In genomic region chr8:70849333-70849990, GRCm38 (mm10) we compare ENCODE assay signal across 23 mouse cellular contexts. TPM values are rescaled to one million over a fixed set of nuclear protein-coding genes. Genes with fewer than 3 reads are reported as not detected.
A peak's percentile ranks its signal among the peaks of the same experiment; 100 is the strongest.
DNase-seq lines count a peak whose midpoint lies in the region; ATAC-seq lines count a peak whose summit lies in the region.
"Had no signal": no experiment of that assay in that cellular context is flagged by ENCODE, and none has a peak within 500 bp of the region (broad histone marks: within the 10 kb centered on the region; RNA-seq: fewer than 3 reads in every experiment).

No protein-coding gene starts in this region.

- 87% methylated on average over 3 of the region's 3 CpGs for WGBS in heart, embryonic 11.5 days (ENCODE audit: insufficient replicate concordance)

- H3K4me2 ChIP-seq in heart, embryonic 11.5 days: no peak overlapping the region
- H3K4me2 ChIP-seq: forebrain, embryonic 12.5 days had no signal

- DNase-seq in adrenal gland, postnatal 14 days: peak; percentile 59
- DNase-seq in adrenal gland, adult (ENCODE audit: inconsistent age in 2 of 2, low spot score in 1 of 2): no peak
- peak; percentile 69 to 81 for DNase-seq in heart, adult 9 months (ENCODE audit: low spot score in 2 of 2)
- peak; percentile 63 for DNase-seq in adipocyte (ENCODE audit: low spot score)
- peak; percentile 45 to 62 for DNase-seq in heart, postnatal 36 days
- DNase-seq in layer of hippocampus, postnatal 14 days (ENCODE audit: low spot score in 2 of 2): no peak
- DNase-seq in retina, embryonic 14.5 days (ENCODE audit: low spot score): no peak
- DNase-seq: cerebellum, adult 2 months; cerebellum, postnatal 36 days; kidney, adult 18-20 months; kidney, postnatal 10 days; liver; lung, adult 18-20 months; lung, postnatal 14 days; midbrain, embryonic 14.5 days; spleen, adult 18-20 months; thymus, postnatal 25 days had no signal

- ATAC-seq in heart, embryonic 11.5 days (replicated peaks; ENCODE audit: insufficient number of reproducible peaks, low FRiP score, low TSS enrichment): no peak

- intact Hi-C loops in heart, postnatal 36 days (cut with DNase I): no loop called here

- no peak overlapping the region for H3K27ac ChIP-seq in heart, embryonic 11.5 days (ENCODE audit: low read depth, low read length)
- H3K27ac ChIP-seq: forebrain, embryonic 12.5 days had no signal

- no peak overlapping the region for H3K4me3 ChIP-seq in heart, embryonic 11.5 days (ENCODE audit: low read depth, low read length)
- H3K4me3 ChIP-seq: forebrain, embryonic 12.5 days; myocyte had no signal

- peaks cover 21% of the 10 kb centered on the region for H3K27me3 ChIP-seq in heart, embryonic 11.5 days (ENCODE audit: control insufficient read depth, insufficient read depth, low read length)
- H3K27me3 ChIP-seq: forebrain, embryonic 12.5 days had no signal

- H3K9me3 ChIP-seq in heart, embryonic 11.5 days (replicated peaks; ENCODE audit: control insufficient read depth, low read length): no peaks in the 10 kb centered on the region
- H3K9me3 ChIP-seq: forebrain, embryonic 12.5 days had no signal

- H3K9ac ChIP-seq in heart, embryonic 11.5 days (ENCODE audit: low read depth, low read length): no peak overlapping the region
- H3K9ac ChIP-seq: forebrain, embryonic 12.5 days had no signal

- H3K36me3 ChIP-seq in heart, embryonic 11.5 days (ENCODE audit: control insufficient read depth, insufficient read depth, low read length): no peaks in the 10 kb centered on the region

- no peaks in the 10 kb centered on the region for H3K4me1 ChIP-seq in heart, embryonic 11.5 days (ENCODE audit: control insufficient read depth, insufficient read depth, low read length)

RNA-seq across cellular contexts. Expression of gene Arrdc2, which starts 9.9 kb away (rescaled TPM):
- 12.5 and 15.8 TPM in 2 replicates for total RNA-seq in adrenal gland, postnatal 14 days (2021)
- 2.4 and 3.2 TPM in 2 replicates for polyA plus RNA-seq in heart, embryonic 11.5 days (2014; fragmentation: Nextera tagmentation; extraction: Ambion mirVana)
- total RNA-seq in heart, postnatal 36 days (2021): 10 to 100 TPM; 11.3 to 11.4 TPM
- total RNA-seq in layer of hippocampus, postnatal 14 days (2021): 10 to 100 TPM; 23.3 to 24.5 TPM

RNA-seq across cellular contexts. Expression of gene Kcnn1, which starts 13.6 kb away (rescaled TPM):
- total RNA-seq in adrenal gland, postnatal 14 days (2021): 2.9 and 3.8 TPM in 2 replicates
- 0.55 and 1.1 TPM in 2 replicates for polyA plus RNA-seq in heart, embryonic 11.5 days (2014; fragmentation: Nextera tagmentation; extraction: Ambion mirVana)
- total RNA-seq in heart, postnatal 36 days (2021): 10 to 100 TPM; 10.4 to 13.6 TPM
- 10 to 100 TPM; 22.0 to 22.8 TPM for total RNA-seq in layer of hippocampus, postnatal 14 days (2021)

RNA-seq across cellular contexts. Expression of gene Ccdc124, which starts 24.3 kb away (rescaled TPM):
- 52.2 and 52.9 TPM in 2 replicates for total RNA-seq in adrenal gland, postnatal 14 days (2021)
- 102 and 109 TPM in 2 replicates for polyA plus RNA-seq in heart, embryonic 11.5 days (2014; fragmentation: Nextera tagmentation; extraction: Ambion mirVana)
- 10 to 100 TPM; 45.2 to 49.4 TPM for total RNA-seq in heart, postnatal 36 days (2021)
- 10 to 100 TPM; 84.5 to 92.7 TPM for total RNA-seq in layer of hippocampus, postnatal 14 days (2021)

RNA-seq across cellular contexts. Expression of gene Il12rb1, which starts 41.2 kb away (rescaled TPM):
- 0.34 TPM in 1 of 2 replicates, not detected in the other for total RNA-seq in adrenal gland, postnatal 14 days (2021)
- polyA plus RNA-seq in heart, embryonic 11.5 days (2014; fragmentation: Nextera tagmentation; extraction: Ambion mirVana): 0.07 TPM in 1 of 2 replicates, not detected in the other
- not detected for total RNA-seq in heart, postnatal 36 days (2021)
- 1 to 10 TPM; 1.5 TPM for total RNA-seq in layer of hippocampus, postnatal 14 days (2021)
- polyA plus RNA-seq: forebrain, embryonic 12.5 days; heart, postnatal 0 days; neural tube, embryonic 14.5 days had no signal

RNA-seq across cellular contexts. Expression of gene Slc5a5, which starts 43.1 kb away (rescaled TPM):
- 0.30 TPM in 1 of 2 replicates, not detected in the other for total RNA-seq in adrenal gland, postnatal 14 days (2021)
- polyA plus RNA-seq in heart, embryonic 11.5 days (2014; fragmentation: Nextera tagmentation; extraction: Ambion mirVana): 0.06 TPM in 1 of 2 replicates, not detected in the other
- total RNA-seq in heart, postnatal 36 days (2021): not detected
- 1 to 10 TPM; 7.3 to 8.3 TPM for total RNA-seq in layer of hippocampus, postnatal 14 days (2021)
- total RNA-seq: megakaryocyte, adult 5-6 weeks had no signal

Comparison
In these comparisons a context has a peak if more than half of its experiments do, and no peak if none do; other contexts are left out.
1. DNase-seq: peak in adrenal gland, postnatal 14 days (single experiment), heart, adult 9 months (2 of 2), adipocyte (single experiment) and heart, postnatal 36 days (2 of 2); none in adrenal gland, adult (0 of 2), layer of hippocampus, postnatal 14 days (0 of 2) and retina, embryonic 14.5 days (single experiment).